Mouse (Mus musculus) cerebellum, adult 8-10 months (tissue): Measurements from ENCODE around the gene Cuedc1.
"Not testable (repeated sequence)": the region's sequence is repeated elsewhere in the genome, so short reads cannot be mapped to it uniquely, and the experiment has no call there.

Source experiments
- DNase-seq: peaks from one replicate; pipeline ENCODE4 v3.0.0; 2022

Gene Cuedc1

DNA sequence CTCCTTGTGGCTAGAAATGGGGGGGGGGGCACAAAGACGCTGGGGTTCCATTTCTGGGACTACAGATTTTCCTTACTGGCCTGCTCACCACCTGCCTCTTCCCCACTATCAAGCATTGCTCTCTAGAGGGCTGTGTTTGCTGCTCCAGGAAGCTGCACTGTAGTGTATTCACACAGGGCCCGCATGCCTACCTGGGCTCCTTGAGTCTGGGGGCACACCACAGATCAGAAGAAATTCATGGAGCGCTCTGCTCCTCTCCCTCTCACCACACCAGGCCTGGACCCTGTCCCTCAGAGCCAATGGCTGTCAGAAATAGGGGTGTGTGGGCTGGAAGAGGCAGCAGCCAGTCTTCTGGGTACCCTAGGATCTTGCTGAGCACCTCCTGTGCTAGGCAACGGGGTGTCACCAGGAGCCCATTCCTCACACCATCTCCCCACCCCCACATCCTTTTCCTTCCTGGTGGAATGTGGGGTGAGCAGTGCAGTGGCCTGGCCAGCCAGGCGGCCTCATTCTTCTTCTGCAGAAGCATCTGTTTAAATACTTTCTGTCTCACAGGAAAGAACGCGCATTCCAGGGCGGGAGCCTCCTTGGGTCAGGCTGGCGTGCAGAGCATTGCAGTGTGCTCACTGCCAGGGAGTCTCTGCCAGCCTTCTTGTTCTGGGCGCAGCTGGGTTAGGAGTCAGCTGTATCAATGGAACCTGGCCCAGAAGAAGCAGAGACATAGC lies 74.9 kb downstream of the Cuedc1 start:
- DNase-seq = no peak

DNA sequence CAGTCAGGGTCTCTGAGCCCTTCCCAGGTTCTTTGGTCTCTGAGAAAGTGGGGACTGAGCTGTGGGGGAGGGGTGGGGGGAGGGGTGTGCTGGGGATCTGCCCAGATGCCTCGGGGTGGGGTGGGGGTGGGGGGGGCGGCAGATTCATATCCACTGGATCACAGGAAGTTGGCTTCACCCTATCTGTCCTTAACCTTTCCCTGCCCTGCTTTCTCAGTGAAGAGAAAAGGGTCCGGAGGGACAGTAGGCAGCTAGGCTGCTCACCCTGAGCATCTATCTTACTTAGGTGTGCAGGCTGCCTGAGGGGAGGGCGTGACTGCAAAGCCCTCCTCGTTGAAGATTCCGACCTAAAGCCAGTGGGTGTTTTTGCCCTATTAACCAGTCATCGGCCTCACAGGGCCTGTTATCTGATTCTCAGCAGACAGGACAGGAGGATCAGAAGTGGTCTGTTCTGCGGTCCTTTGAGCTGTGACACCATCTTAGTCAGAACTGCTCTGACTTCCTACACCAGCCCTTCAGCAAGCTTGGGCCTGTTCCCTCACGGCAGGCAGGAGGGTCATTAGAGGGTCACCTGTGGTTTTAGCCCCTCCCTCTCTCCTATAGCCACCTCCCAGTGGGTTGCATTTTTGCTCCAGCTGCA lies 75.6 kb downstream of the Cuedc1 start:
- DNase-seq = no peak

- DNase-seq = no peak
Observed at GRCm38 (mm10) chr11:88180467-88180958, 82.7 kb downstream of the Cuedc1 start.

DNA sequence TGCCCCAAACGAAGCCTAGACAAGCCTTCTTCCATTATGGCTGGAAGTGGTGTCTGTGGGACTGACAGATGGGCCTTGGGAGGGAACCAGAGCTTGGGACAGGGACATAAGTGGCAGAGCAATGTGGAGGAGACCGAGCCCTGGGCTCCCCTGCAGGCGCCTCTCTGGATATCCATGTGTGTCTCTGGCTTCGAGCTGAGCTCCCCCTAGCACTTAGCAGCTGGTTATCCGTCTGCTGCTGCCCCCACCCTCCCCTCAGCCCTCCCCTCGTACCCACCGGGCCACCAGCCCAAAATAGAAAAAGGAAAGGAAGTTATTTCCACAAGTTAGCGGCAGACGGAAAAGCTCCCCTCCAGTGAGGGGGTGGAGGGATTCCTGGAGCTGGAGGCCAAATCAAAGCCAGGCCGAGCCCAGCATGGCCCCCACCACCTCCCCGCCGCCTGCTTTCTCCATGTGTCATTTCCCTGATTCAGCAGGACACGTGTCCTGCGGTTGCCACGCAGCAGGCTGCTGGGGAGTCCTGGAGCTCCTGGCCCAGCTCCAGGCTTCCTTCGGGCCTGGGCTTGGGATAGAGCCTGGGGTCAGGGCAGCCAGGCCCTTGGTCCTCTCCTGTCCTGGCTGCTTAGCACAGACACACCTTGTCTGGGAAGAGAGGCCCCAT lies 83.2 kb downstream of the Cuedc1 start:
- DNase-seq = no peak

GRCm38 (mm10) chr11:88184632-88185180 lies 86.8 kb downstream of the Cuedc1 start:
- DNase-seq = no peak

DNA sequence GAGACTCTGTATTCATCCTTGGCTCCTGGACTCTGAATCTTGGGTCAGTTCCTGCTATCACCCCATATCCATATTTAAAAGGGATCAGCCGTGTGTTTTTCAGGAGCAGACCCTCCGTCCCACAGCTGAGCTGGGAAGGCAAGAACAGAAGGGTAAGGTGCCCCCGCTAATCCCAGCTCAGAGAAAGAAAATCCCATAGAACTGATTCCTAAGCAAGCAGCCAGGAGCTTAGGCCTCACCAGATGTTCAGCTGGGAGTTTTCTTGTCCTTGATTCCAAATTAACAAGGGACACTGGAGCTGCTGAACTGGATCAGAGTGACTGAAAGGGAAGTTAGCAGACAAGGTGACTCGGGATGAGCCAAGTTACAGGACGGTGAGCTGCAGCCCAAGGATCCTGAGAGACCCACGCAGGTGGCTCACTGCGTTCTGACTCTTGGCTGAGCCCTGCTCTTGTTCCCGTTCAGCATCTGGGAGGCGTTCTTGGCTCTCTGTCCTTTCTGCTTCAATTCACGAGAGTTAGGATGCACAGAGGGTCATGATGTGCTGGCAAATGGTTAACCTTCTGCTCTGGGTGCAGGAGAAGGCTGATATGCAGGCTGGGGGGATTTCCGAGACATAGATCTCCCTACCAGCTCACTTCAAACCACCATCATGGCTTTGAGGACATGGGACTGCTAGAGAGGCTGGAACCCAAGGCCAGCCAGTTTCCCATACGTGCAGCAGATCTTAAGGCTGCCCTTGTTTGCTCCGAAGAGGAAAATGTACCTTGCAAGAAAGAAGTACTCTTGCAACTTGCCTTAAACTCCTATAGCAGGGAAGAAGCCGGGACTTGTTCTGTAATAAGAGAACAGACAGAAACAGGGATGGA lies 88.5 kb downstream of the Cuedc1 start:
- no peak for DNase-seq

DNA sequence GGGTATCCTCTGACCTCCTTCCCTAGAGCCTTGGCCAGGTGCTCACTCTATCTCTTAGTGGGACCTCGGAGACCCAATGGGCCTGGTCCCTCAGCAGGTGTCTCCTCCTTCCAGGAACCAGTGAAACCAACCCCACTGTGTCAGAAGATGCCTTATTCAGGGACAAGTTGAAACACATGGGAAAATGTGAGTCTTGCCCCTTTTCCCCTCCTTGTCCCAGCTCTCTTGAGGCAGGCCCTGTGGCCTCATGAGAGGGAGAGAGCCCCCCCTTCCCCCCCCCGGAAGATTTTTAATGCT lies 89.0 kb downstream of the Cuedc1 start:
- DNase-seq = no peak

DNA sequence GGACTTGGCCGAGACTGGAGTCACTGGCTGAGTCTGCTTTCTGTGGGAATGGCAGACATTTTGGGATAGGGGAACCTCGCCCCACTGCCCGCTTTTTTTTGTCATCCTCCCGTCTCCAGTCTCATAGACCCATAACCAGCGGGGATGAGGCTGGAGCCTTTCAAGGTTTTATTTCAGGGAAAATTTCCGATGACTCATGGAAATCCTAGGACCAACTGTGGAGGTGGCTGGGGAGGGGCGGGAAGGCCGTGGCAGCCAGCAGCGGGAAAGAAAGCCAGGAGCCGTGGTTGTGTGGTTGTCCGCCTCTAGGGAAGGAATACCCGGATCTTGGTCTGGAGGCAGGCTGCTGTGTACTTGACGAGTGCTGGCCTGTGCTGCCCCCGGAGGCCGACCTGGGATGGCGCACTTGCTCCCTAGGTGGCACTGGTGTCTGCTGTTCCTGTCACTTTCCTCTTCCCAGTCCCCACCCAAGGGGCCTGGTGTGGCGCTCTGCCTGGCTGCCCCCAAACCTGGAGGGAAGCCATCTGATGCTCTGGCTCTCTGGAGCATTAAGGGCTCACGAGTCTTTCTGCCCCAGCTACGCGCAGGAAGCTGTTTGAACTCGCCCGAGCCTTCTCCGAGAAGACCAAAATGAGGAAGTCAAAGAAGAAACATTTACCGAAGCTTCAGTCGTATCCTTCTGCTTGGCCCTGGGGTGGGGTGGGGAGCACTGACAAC lies 89.7 kb downstream of the Cuedc1 start:
- DNase-seq = peak; percentile 88

DNA sequence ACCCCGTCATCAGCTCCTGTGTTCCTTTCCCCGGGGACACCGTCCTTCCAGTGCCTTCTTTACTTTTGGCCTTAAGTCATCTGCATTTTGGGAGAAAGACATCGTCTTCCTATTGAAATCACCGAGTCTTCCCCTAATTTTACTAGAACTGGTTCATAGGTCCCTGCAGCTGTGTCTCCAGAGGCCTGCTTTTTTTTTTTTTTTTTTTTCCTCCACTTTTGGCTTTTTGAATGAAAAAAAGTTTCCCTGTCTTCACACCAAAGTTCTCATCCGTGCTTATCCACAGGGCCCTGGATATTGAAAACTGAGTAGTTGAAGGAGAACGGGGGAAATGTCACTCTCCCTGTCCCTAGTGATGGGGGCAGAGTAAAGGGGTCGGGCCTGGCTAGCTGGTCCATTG lies 90.4 kb downstream of the Cuedc1 start:
- DNase-seq = no peak

- no peak for DNase-seq
Observed at GRCm38 (mm10) chr11:88188635-88189034, 90.8 kb downstream of the Cuedc1 start.

DNA sequence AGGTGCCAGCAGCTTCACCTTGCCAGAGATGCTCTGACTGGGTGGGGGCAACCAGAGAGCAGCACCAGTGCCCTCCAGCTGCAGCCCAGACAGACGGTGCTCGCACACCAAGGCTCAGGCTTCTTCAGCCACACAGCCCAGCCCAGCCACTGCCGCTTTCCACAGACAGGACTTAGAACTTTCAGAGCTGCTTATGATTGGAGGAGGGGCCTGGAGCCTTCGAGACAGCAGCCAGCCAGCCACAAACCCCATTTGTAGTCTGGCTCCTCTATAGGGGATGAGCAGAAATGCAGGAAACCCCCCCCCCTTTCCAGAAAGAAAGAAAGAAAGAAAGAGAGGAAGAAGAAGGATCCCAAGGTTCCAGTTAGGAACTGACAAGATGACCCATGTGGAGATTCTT lies 94.7 kb downstream of the Cuedc1 start:
- no peak for DNase-seq

GRCm38 (mm10) chr11:88193098-88193823 lies 95.4 kb downstream of the Cuedc1 start:
- DNase-seq = no peak

DNA sequence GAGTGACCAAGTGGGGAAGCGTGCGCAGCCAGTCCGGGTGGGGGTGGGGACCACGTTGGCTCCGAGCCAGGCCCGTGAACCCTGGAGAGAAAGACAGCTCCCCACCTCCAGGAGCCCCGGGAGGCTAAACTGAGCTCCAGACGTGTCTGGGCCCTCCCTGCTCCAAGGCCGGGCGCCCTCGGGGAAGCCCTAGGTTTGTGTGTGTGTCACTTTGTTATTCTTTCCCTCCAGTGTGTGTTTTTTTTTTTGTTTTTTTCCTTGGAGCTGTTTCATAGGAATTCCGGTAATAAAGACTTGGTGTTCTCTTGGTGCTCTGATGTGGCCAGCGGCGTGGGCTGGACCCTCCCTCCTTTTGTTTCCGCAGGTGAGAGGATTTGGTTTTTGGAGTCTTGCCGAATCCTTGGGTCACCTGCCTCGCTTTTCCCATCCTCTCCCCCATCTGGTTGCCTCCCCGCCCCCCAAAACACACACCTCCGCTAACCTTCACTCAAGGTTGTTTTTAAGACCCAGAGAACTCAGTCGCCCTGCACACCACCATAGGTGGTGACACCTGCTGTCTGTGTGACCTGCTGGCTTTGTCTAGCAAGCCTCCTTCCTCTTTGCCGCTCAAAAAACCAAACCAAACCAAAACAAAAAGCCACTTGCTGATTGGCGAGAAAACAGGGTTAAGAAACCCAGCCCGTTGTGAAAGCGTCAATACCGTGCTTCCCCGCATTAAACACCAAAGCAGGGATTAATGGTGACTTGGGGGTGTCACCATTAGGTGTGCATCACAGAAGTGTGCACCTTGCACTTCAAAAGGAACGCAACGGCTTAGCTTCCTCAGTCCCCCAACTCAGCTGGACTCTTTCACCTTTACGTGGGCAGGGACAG lies 96.2 kb downstream of the Cuedc1 start:
- no peak for DNase-seq

DNA sequence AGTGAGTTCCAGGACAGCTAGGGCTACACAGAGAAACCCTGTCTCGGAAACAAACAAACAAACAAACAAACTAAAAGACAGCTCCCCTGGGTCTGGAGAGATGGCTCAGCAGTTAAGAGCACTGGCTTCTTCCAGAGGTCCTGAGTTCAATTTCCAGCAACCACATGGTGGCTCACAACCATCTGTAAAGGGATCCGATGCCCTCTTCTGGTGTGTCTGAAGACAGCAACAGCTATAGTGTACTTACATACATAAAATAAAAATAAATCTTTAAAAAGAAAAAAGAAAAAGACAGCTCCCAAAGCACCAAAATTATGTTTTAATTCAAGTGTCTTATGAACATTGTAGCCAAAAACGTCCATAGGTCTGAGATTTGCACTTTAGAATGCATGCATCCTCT lies 97.8 kb downstream of the Cuedc1 start:
- DNase-seq = not testable (repeated sequence)

DNA sequence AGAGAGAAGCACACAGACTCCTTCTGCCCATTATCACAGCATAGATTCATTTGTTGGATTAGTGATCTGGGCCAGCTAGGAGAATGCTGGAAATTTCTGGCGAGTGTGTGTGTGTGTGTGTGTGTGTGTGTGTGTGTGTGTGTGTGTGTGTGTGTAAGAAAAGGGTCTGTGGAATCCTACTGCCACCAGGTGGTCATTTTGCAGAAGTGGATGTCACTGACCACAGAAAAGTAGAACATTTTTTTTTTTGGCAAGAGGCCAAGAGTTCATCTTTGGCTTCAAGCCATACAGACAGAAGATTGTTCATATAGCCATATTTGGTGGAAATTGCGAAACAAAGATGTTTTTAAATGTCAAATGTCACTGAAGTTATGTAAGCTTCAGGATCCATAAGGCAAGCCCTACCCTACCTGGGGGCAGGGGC lies 99.3 kb downstream of the Cuedc1 start:
- DNase-seq = peak; percentile 67

DNA sequence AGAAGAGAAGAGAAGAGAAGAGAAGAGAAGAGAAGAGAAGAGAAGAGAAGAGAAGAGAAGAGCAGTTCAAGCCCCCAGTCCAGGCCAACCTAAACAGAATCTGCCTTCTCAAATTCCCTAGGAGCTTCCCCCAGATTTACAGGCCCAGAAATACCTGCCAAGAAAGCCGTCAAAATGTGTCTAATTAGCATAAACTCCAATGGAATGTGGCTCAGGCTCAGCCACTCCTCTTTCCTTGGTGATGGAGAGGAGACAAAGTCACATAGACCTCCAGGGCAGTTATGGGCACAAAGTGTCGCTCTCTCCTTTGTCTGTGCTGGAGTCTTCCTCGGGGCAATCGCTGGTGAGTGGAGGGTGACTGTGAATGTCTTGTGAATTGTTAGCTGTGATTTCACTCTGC lies 100.4 kb downstream of the Cuedc1 start:
- DNase-seq = no peak

- DNase-seq = no peak
Observed at GRCm38 (mm10) chr11:88201172-88201571, 103.3 kb downstream of the Cuedc1 start.

DNA sequence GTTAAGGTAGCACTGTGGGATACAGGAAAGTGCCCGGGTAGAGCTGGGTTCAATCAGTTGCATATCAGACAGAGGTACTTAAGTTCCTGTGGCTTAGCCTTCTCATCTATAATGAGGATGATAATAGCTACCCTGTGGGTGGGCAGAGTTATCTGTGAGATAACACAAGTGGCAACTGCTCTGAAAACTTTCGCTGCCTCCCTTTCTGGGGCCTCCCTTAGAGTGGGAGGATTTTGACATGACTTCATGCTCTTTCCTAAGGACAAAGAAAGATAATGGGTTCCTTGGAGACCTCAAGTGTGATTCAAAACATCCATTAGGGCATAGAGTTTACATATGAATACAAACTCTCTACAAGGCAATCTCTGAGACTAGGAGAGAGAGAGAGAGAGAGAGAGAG lies 104.2 kb downstream of the Cuedc1 start:
- no peak for DNase-seq

DNA sequence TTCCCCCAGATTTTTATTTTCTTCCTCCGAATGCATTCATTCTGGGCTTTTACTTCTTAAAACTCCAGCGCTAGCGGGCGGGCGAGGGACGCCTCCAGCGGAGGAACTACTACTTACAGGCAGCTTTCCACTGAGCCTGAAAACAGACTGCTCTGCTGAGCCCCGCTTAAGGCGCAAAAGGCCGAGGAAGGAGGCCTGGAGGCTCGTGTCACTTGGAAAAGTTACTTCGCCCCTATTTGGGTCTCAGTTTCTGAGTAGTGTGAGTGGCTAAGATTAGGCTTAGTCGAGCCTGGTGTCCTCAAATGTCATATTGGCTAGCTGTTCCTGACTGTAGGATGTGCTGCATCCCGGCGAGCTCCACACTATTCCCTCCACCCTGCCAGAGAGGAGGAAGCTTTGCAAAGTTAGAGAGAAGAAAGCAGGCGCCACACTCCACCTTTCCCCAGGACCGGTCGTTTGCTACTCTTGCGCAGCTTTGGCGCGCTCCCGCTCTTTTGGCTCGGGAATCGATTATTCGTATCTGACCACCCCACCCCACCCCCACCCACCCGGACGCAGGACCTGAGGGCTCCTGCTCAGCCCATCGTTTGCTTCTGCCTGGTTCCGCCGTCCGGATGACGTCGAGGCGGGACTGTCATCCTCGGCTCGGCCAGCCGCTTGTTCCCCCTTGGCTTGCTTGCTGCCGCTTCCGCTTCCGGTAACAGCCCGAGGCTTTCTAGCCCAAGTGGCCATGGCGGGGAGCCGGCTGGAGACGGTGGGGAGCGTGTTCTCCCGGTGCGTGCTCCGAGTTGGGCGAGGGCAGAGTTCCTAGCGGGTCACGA lies 106.1 kb downstream of the Cuedc1 start, which contains the start of gene Mrps23:
Mrps23 (plus strand) TSS at position 677 of the 821 bp plus-strand sequence.
- DNase-seq = peak; percentile 85
